Mouse (Mus musculus) heart, postnatal 14 days (tissue): Measurements from ENCODE around the gene Rras. TPM values are rescaled to one million over a fixed set of nuclear protein-coding genes. Genes with fewer than 3 reads are reported as not detected.

Experiments
- DNase-seq, 2 experiments: peaks; one replicate each; pipeline ENCODE4 v3.0.0; 2021 to 2022
- intact Hi-C: fragments of 180-260 bp; cut with DNase I; formaldehyde crosslinking; loops from one replicate; pipeline ENCODE4 v1.15.1; 2025
- total RNA-seq, 2 experiments: library from RNA; stranded (reverse); gene quantifications; 2 replicates each; pipeline ENCODE4 v1.2.3; 2021

The Rras gene
- total RNA-seq, 2 experiments from 2014 or later = 60.7 to 62.8 TPM

GRCm38 (mm10) chr7:45048923-45049657, 31.3 kb downstream of the Rras start:
- intact Hi-C loops = no loop called here
- DNase-seq = peak; percentile 62 to 63

GRCm38 (mm10) chr7:45050945-45051600, 33.3 kb downstream of the Rras start:
- DNase-seq = peak; percentile 70 to 78
- intact Hi-C loops = no loop called here

- intact Hi-C loops = no loop called here
- no peak for DNase-seq
Observed at GRCm38 (mm10) chr7:45051601-45051974, 33.8 kb downstream of the Rras start.

DNA sequence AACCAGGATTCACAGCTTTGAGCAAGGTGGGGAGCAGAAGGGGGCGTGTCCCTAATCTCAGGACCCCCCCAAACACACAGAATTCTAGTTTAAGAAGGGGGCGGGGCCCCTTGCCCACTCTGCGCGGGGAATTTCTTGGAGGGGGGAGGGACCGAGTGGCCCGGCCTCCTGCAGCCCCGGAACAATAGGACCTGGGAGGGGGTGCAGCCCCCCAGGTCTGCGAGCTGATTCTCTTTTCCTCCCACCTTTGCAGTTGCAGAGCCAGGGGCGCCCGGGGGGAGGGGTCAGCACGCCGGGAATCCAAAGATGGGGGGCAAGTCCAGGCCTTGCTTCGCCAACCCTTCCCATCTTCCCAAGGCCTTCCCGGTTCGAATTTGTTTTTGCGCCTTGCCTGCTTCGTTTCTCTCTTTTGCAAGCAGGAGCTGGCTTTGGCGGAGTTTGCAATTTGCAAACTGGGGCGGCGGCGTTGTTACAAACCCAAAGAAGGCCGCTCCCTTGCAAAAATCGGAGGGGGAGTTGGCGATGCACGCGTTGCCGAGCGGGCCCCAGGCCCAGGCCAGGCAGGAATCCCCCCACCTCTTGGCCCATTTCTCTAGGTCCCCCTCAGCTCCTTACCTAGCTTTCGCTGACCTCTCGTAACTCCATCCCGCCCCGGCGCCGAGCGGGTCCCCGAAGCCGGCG, 34.6 kb downstream of the Rras start:
- intact Hi-C loops = loop anchor here (2.0 kb wide), 1 partner anchor 34 kb away; no protein-coding TSS in a partner anchor
- peak; percentile 48 to 51 for DNase-seq

DNA sequence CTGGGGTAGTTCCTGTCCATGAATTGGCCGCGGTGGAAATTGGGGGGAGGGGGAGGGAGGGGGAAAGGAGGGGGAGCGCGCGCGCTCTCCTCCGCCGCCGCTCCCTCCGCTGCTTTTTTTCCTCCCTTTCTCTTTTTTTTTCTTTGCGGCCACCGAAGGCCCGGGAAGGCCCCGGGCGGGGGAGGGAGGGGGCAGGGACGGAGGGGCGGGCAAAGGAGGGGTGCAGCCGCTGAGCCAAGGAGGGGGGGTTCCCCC, 35.0 kb downstream of the Rras start, which contains the start of gene Prr12:
Prr12 (minus strand) TSS at position 20 of the 255 bp plus-strand sequence.
- intact Hi-C loops = loop anchor here (2.0 kb wide), 1 partner anchor 34 kb away; no protein-coding TSS in a partner anchor
- DNase-seq = no peak

DNA sequence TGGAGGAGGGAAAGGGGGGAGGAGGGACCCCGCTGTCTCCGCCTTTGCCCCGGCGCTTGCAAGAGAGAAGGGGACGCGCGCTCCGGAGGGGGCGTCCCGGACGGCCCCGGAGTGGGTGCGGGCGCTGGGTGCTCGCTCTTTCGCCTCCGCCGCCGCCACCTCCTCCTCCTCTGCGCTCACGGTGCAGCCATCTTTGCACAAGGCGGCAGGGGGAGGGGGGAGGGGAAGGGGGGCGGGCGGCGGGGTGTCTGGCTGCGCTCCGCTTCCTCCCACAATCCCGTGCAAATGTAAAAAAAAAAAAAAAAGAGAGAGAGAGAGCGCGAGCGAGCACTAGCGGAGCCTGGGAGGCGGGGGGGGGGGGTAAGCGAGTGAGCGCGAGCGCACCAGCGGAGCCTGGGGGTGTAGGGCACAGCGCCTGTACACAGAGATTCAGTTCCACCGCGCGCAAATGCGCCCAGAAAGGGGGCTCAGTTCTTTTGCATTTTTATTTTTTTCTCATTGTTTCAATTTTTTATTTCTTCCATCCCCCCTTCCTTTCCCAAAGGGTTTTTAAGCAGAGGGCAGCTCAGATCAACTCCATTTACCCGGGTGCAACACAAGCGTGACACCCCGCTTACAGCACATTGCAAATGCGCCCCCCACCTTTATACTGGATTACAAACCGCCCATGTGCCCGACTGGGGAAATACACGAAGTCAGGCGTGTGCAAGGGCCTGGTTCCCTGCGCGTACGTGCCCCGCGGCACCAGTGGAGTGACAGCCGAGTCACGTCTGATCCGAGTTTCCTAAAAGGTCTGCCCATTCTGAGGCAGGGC, 35.6 kb downstream of the Rras start:
- DNase-seq = peak; percentile 76 to 81
- intact Hi-C loops = loop anchor here (2.0 kb wide), 1 partner anchor 35 kb away; no protein-coding TSS in a partner anchor

- intact Hi-C loops = loop anchor here (2.0 kb wide), 1 partner anchor 35 kb away; no protein-coding TSS in a partner anchor
- DNase-seq = peak; percentile 89 to 91
Observed at GRCm38 (mm10) chr7:45053931-45054510, 36.3 kb downstream of the Rras start.

DNA sequence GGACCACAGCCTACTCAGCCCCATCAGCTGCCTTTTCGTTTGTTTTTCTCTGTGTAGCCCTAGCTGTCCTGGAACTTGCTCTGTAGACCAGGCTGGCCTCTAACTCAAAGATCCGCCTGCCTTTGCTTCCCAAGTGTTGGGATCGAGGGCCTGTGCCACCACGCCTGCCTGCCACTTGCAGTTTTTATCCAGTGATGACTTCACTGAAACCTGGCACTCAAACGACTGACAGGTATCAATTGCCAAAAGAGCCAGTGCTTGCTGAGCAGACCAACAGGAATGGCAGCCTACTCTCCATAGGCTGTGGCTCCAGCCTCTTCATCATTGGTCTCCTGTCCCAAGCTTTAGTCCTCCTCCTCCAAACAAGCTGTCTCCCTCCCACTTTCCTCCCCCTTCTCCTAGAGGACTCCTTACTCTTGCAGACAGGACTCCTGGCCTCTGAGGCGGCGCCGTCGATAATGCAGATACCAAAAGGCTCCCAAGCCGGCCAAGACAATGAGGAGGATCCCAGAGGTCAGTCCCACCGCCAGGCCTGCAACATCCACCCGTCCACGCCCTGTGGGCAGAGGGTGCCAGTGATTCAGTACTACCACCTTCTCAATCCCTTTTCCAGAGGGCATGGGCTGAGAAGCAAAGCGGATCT, 38.7 kb downstream of the Rras start:
- intact Hi-C loops = no loop called here
- DNase-seq = no peak

DNA sequence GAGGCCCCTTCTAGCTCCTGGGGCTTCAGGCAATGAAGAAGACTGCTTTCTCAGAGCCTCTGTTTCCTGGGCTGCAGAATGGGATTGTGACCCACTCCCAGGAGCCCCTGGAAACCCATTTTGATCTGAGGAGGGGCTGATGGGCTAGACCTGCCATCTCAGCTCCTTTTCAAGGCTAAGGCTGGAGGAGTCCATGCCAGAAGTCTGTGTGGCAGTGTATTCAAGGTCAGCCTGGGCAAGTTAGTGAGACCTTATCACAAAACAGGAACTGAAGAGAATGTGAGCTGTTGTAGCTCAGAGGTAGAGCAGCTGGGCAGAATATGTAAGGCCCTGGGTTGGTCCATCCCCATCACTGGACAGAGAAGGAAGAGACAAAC, 39.2 kb downstream of the Rras start:
- intact Hi-C loops = no loop called here
- no peak for DNase-seq

DNA sequence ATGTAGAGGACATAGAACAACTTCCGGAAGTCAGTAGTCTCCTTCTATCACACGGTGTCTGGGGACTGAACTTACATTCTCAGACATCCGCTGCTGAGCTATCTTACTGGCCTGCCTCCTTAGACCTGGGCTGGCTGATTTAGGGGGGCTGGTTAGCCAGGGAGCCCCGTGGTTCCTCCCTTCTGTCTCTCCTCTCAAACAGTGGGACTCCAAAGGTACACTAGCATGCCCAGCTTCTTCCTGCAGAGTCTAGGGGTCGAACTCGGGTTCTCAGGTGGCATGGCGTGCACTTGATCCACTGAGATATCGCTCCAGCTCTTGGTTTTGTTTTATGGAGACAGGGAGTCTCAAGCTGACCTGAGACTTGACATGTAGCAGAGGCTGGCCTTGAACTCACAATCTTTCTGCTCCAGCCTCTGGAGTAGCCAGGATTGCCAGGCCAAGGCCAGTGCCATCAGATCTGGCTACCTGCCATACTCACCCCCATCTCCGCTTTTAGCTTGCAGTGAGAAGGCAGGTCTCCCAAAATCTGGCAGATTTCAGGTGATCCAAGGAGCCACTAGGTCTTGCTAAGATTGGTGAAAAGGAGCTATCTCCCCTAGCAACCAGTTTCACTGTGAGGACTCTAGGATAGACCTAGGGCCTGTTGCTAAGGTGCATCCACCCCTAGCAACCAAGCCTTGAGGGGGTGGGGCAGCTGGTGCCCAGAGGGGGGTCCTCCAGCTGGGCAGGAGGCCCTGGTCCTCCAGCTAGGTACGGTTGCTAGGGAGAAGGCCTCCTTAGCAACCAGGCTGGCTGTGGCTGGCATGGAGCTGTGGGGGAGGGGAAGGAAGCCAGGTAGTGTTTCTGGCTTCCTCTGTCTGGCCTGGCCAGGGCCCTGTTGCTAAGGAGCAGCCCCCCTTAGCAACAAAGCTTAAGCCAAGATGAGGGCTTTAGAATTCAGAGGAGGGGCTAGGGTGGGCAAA, 41.1 kb downstream of the Rras start:
- intact Hi-C loops = no loop called here
- DNase-seq = no peak

DNA sequence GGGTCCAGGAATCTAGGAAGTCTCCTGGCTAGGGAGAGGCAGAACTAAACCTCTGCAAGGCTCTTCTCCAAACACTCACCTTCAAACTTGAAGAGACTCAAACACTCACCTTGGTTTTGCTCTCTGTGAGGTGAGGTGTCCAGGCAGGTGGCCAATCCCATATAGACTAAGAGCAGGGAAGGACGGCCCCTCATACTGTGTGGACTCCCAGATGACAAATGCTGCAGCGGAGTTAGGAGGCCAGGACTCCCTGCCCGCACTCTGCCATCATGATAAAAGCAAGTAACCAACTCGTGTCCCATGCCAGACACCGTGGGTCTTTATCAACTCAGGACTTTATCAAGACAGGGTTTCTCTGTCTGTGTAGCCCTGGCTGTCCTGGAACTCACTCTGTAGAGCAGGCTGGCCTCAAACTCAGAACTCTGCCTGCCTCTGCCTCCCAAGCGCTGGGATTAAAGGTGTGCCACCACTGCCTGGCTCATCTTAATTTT, 42.9 kb downstream of the Rras start:
- DNase-seq = no peak
- intact Hi-C loops = loop anchor here (10.0 kb wide), 1 partner anchor 334 kb away; the partner anchor contains the start of gene Snrnp70

DNA sequence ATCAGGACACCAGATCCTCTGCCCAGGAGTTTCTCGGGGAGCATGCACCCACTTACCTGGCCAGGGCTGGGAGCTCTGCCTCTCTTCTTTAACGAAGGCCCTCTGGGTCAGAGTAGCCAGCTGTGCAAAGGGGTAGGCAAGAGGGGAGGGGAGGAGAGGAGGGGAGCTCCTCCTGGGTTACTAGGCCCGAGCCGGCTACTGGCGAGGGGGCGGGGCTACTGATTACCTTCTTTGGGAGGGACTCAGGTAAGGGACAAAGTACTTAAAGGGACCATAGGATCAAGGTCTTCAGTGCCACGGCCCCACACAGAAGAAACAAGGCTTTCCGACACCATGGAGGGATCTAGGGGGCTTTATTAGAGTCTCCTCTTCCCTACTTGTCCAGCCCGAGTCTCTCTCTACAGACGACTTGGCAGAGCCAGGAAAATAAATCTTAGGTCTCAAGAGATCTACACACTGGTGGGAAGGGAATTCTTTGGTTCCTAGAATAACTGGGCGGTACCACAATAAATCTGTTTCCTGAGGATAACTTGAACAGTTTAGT, 43.8 kb downstream of the Rras start:
- intact Hi-C loops = loop anchor here (10.0 kb wide), 1 partner anchor 333 kb away; the partner anchor contains the start of gene Snrnp70
- DNase-seq = no peak

DNA sequence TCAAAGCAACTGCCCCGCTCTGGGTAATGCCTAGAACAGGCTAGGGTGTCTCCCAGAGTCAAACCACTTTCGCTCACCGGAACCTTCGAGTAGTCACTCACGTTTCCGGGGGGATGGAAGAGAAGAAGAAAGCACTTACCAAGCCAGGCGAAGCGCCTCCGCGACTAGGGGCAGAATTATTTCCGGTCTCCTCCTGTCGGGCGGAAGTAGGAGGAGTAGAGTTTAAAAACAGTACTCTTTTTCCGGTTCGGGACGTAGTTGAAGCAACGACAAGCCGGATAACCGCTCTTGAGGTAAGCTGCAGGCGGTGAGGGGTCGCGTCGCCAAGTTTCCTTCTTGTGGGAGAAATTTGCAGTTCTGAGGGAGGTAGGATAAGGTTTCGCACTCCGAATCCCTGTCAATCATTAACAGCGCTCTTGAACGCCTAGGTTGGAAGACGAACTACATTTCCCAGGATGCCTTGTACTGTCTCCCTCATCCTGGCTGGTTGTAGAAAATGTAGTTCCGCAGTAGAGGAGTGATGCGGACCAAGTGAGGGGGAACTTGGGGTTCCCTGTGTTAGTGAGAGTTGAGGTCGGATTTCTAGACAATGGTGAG, 44.6 kb downstream of the Rras start, which contains the start of the genes Nosip and Prrg2:
Nosip (plus strand) TSS at position 191 of the 597 bp plus-strand sequence.
Prrg2 (minus strand) TSS at position 439 of the 597 bp plus-strand sequence.
- intact Hi-C loops = loop anchor here (10.0 kb wide), 1 partner anchor 332 kb away; the partner anchor contains the start of gene Snrnp70
- peak; percentile 92 to 94 for DNase-seq

- intact Hi-C loops = loop anchor here (10.0 kb wide), 1 partner anchor 327 kb away; the partner anchor contains the start of gene Snrnp70
- DNase-seq = no peak
Observed at GRCm38 (mm10) chr7:45067190-45067999, 49.6 kb downstream of the Rras start.

DNA sequence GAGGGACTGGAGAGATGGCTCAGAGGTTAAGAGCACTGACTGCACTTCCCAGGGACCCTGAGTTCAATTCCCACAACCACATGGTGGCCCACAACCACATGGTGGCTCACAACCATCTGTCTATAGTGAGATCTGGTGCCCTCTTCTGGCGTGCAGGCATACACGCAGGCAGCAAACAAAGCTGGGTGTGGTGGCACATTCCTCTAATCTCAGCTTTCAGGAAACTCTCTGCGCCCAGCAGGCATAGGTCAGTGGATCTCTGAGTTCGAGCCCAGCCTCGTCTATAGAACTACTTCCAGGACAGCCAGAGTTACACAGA, 50.2 kb downstream of the Rras start:
- peak in 1 of 2 experiments; percentile 65 for DNase-seq
- intact Hi-C loops = loop anchor here (2.0 to 10.0 kb wide), 2 partner anchors 85 to 327 kb away; partner anchors contain the start of gene Snrnp70

DNA sequence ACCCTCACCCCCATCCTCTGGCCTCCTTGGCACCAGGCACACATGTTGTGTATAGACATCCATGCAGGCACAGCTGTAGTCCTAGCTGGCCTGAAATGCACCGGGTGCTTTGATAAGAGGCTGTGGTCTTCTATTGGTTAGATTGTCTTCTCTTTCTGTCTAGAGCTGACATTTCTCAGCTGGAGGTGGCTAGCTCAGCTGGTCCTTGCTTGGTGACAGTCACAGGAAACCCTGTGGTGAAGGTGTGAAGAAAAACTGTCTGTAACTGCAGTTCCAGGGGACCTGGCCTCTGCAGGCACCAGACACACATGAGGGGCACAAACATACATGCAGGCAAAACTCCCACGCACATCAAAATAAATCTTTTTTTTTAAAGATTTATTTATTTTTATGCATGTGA, 51.9 kb downstream of the Rras start:
- no peak for DNase-seq
- intact Hi-C loops = loop anchor here (2.0 to 10.0 kb wide), 2 partner anchors 87 to 325 kb away; partner anchors contain the start of gene Snrnp70
